Mouse (Mus musculus): ENCODE data around the gene Cox7a2.

GRCm38 (mm10) chr9:79723090-79723489 is 36.6 kb downstream of the Cox7a2 start:
- no peak for TF ChIP-seq CTCF (IDR thresholded peaks at IDR 0.05; ENCODE audit: extremely low read depth, insufficient read length, insufficient replicate concordance, low read depth, low read length)
- no peak for TF ChIP-seq POLR2A (IDR thresholded peaks at IDR 0.05; ENCODE audit: low read depth, low read length)
